In genomic region chr5:80488332-80488731, GRCm38 (mm10) we compare ENCODE assay signal across 34 mouse cellular contexts.
"Had no signal": no experiment of that assay in that cellular context is flagged by ENCODE, and none has a peak within 500 bp of the region (broad histone marks: within the 10 kb centered on the region; RNA-seq: fewer than 3 reads in every experiment).

No protein-coding gene starts in this region.

- H3K9ac ChIP-seq: heart, embryonic 12.5 days; heart, embryonic 13.5 days; heart, embryonic 15.5 days; hindbrain, embryonic 12.5 days; hindbrain, embryonic 13.5 days; hindbrain, embryonic 14.5 days; hindbrain, embryonic 15.5 days; intestine, embryonic 15.5 days; kidney, embryonic 15.5 days had no signal

- H3K9me3 ChIP-seq: heart, embryonic 12.5 days; heart, embryonic 13.5 days; heart, embryonic 15.5 days; hindbrain, embryonic 10.5 days; hindbrain, embryonic 12.5 days; hindbrain, embryonic 13.5 days; hindbrain, embryonic 15.5 days; intestine, embryonic 15.5 days; kidney, embryonic 15.5 days had no signal

- H3K27me3 ChIP-seq: heart, embryonic 12.5 days; heart, embryonic 13.5 days; heart, embryonic 15.5 days; hindbrain, embryonic 12.5 days; hindbrain, embryonic 13.5 days; hindbrain, embryonic 15.5 days; intestine, embryonic 15.5 days; kidney, embryonic 15.5 days had no signal

- H3K4me2 ChIP-seq: heart, embryonic 12.5 days; heart, embryonic 13.5 days; heart, embryonic 15.5 days; hindbrain, embryonic 12.5 days; hindbrain, embryonic 13.5 days; hindbrain, embryonic 14.5 days; hindbrain, embryonic 15.5 days; intestine, embryonic 15.5 days; kidney, embryonic 15.5 days had no signal

- H3K36me3 ChIP-seq: heart, embryonic 12.5 days; heart, embryonic 13.5 days; heart, embryonic 15.5 days; hindbrain, embryonic 10.5 days; hindbrain, embryonic 12.5 days; hindbrain, embryonic 13.5 days; hindbrain, embryonic 15.5 days; intestine, embryonic 15.5 days; kidney, embryonic 15.5 days had no signal

- H3K4me3 ChIP-seq: heart, embryonic 12.5 days; heart, embryonic 13.5 days; heart, embryonic 15.5 days; hindbrain, embryonic 10.5 days; hindbrain, embryonic 12.5 days; hindbrain, embryonic 13.5 days; hindbrain, embryonic 15.5 days; intestine, embryonic 15.5 days; kidney, embryonic 15.5 days; layer of hippocampus, adult 2 months; left cerebral cortex, adult 2 months had no signal

- DNase-seq: heart, postnatal 10 days; heart, postnatal 14 days; heart, postnatal 36 days; heart, postnatal 4 days; kidney, adult 11 months; kidney, adult 18-20 months; kidney, adult 2 months; kidney, adult 8-10 months; kidney, adult 9 months; kidney, postnatal 10 days; kidney, postnatal 14 days; kidney, postnatal 25 days; kidney, postnatal 36 days; kidney, postnatal 4 days; layer of hippocampus, adult 9-11 months; layer of hippocampus, postnatal 36 days had no signal

- ATAC-seq: hindbrain, embryonic 16.5 days; hindbrain, postnatal 0 days; inflammation-experienced regulatory T-cells, adult 6 months; intestine, embryonic 15.5 days; intestine, embryonic 16.5 days; intestine, postnatal 0 days had no signal

- H3K27ac ChIP-seq: heart, embryonic 13.5 days; heart, embryonic 15.5 days; hindbrain, embryonic 10.5 days; hindbrain, embryonic 12.5 days; hindbrain, embryonic 13.5 days; hindbrain, embryonic 14.5 days; hindbrain, embryonic 15.5 days; hindbrain, postnatal 0 days; intestine, embryonic 15.5 days; kidney, embryonic 15.5 days; kidney, postnatal 0 days; layer of hippocampus, adult 2 months; left cerebral cortex, adult 2 months had no signal

- H3K4me1 ChIP-seq: heart, embryonic 12.5 days; heart, embryonic 13.5 days; heart, embryonic 15.5 days; hindbrain, embryonic 10.5 days; hindbrain, embryonic 13.5 days; hindbrain, embryonic 15.5 days; intestine, embryonic 15.5 days; kidney, embryonic 15.5 days had no signal
